Mouse (Mus musculus) forebrain, embryonic 12.5 days (tissue): ENCODE measurements around the gene Nrm. TPM values are rescaled to one million over a fixed set of nuclear protein-coding genes. Genes with fewer than 3 reads are reported as not detected.

Experiments
- ATAC-seq: fragments of 200-750 bp; cut with Nextera tagmentation; 2 replicates; pipeline ENCODE4 v1.8.0; 2017; ENCODE audit warnings: moderate TSS enrichment; ENCODE audit not compliant: low FRiP score
- H3K27ac ChIP-seq: fragments of 300-500 bp; sonication (generic); 2 replicates; pipeline ENCODE4 v1.5.1; 2016; ENCODE audit warnings: mild to moderate bottlenecking
- H3K27me3 ChIP-seq: fragments of 300-500 bp; sonication (generic); 2 replicates; pipeline ENCODE4 v1.6.1; 2016; ENCODE audit warnings: mild to moderate bottlenecking
- H3K36me3 ChIP-seq: fragments of 300-500 bp; sonication (generic); replicated peaks from 2 replicates; pipeline ENCODE4 v1.6.1; 2016; ENCODE audit warnings: mild to moderate bottlenecking
- H3K4me1 ChIP-seq: fragments of 300-500 bp; sonication (generic); 2 replicates; pipeline ENCODE4 v1.6.1; 2016
- H3K4me2 ChIP-seq: fragments of 300-500 bp; sonication (generic); 2 replicates; pipeline ENCODE4 v1.6.1; 2016; ENCODE audit warnings: mild to moderate bottlenecking, moderate library complexity
- H3K4me3 ChIP-seq: fragments of 300-500 bp; sonication (generic); replicated peaks from 2 replicates; pipeline ENCODE4 v1.5.1; 2016; ENCODE audit warnings: mild to moderate bottlenecking
- H3K9ac ChIP-seq: fragments of 300-500 bp; sonication (generic); 2 replicates; pipeline ENCODE4 v1.6.1; 2016; ENCODE audit warnings: mild to moderate bottlenecking
- H3K9me3 ChIP-seq: fragments of 300-500 bp; sonication (generic); 2 replicates; pipeline ENCODE4 v1.6.1; 2016
- WGBS: fragments of 180-500 bp; shearing (Covaris S2); methylation state at CpG from one replicate; pipeline ENCODE4 v1.1.7; 2016; 5-methylcytosine and 5-hydroxymethylcytosine counted together
- microRNA-seq: library from miRNA; unstranded; fragments of <30 nt; microRNA quantifications from one replicate; pipeline ENCODE4, GENCODE M21; 2017
- polyA plus RNA-seq: library from polyadenylated mRNA; unstranded; fragments of >200 nt; fragmentation: Nextera tagmentation; extraction: Ambion mirVana; gene quantifications from 2 replicates; pipeline ENCODE4 v1.2.1, GENCODE M21; 2016

Gene Nrm
- polyA plus RNA-seq, 1 experiment from 2014 or later: 56.2 TPM

- H3K9me3 ChIP-seq: no peaks in the 10 kb centered on the region
- no peaks in the 10 kb centered on the region for H3K27me3 ChIP-seq
- H3K4me2 ChIP-seq: no peak overlapping the region
- H3K36me3 ChIP-seq: peaks cover 93% of the 10 kb centered on the region
- no peak overlapping the region for H3K9ac ChIP-seq
- ATAC-seq: no peak
- H3K4me1 ChIP-seq: peaks cover 7% of the 10 kb centered on the region
- no peak overlapping the region for H3K4me3 ChIP-seq
- 0 out of 2 replicates have a peak overlapping the region, but pooled peaks have one; percentile 8 for H3K27ac ChIP-seq
- WGBS: 92% methylated on average over 9 of the region's 9 CpGs
Observed at GRCm38 (mm10) chr17:35903343-35903991, 42.3 kb downstream of the Nrm start.

- no peak overlapping the region for H3K9ac ChIP-seq
- H3K9me3 ChIP-seq: no peaks in the 10 kb centered on the region
- H3K4me1 ChIP-seq: peaks cover 12% of the 10 kb centered on the region
- 81% methylated on average over 4 of the region's 4 CpGs for WGBS
- ATAC-seq: no peak
- no peak overlapping the region for H3K4me3 ChIP-seq
- peaks cover 90% of the 10 kb centered on the region for H3K36me3 ChIP-seq
- no peaks in the 10 kb centered on the region for H3K27me3 ChIP-seq
- H3K4me2 ChIP-seq: no peak overlapping the region
- H3K27ac ChIP-seq: 0 out of 2 replicates have a peak overlapping the region, but pooled peaks have one; percentile 8
Observed at GRCm38 (mm10) chr17:35903992-35904355, 42.9 kb downstream of the Nrm start.

DNA sequence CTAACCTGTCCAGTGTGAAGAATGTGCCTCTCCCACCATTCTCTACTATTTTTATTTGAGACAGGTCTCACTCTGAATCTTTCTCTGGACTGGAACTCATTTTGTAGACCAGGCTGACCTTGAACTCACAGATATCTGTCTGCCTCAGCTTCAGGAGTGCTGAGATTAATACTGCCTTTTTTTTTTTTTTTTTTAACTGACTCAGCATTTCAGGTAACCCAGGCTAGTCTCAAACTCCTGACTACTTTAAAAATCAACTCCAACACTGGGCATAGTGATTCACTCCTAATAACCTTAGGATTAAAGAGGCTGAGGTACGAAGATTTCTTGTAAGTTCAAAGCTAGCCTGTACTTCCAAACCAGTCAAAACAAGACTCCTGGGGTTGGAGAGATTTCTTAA lies 44.5 kb downstream of the Nrm start:
- no peak overlapping the region for H3K9ac ChIP-seq
- no peaks in the 10 kb centered on the region for H3K27me3 ChIP-seq
- peaks cover 20% of the 10 kb centered on the region for H3K4me1 ChIP-seq
- H3K36me3 ChIP-seq: peaks cover 74% of the 10 kb centered on the region
- no peak overlapping the region for H3K4me3 ChIP-seq
- ATAC-seq: no peak
- H3K9me3 ChIP-seq: no peaks in the 10 kb centered on the region
- H3K4me2 ChIP-seq: no peak overlapping the region
- H3K27ac ChIP-seq: no peak overlapping the region
- WGBS: 94% methylated on average over 1 of the region's 1 CpGs

GRCm38 (mm10) chr17:35907609-35908008 lies 46.5 kb downstream of the Nrm start:
- H3K27me3 ChIP-seq: no peaks in the 10 kb centered on the region
- H3K4me2 ChIP-seq: peak overlapping the region; percentile 95; the same call in 1 of the 2 replicates
- H3K4me3 ChIP-seq: no peak overlapping the region
- no peak overlapping the region for H3K9ac ChIP-seq
- H3K4me1 ChIP-seq: peaks cover 20% of the 10 kb centered on the region
- H3K36me3 ChIP-seq: peaks cover 73% of the 10 kb centered on the region
- no peaks in the 10 kb centered on the region for H3K9me3 ChIP-seq
- ATAC-seq: no peak
- no peak overlapping the region for H3K27ac ChIP-seq
- WGBS: 83% methylated on average over 2 of the region's 2 CpGs

DNA sequence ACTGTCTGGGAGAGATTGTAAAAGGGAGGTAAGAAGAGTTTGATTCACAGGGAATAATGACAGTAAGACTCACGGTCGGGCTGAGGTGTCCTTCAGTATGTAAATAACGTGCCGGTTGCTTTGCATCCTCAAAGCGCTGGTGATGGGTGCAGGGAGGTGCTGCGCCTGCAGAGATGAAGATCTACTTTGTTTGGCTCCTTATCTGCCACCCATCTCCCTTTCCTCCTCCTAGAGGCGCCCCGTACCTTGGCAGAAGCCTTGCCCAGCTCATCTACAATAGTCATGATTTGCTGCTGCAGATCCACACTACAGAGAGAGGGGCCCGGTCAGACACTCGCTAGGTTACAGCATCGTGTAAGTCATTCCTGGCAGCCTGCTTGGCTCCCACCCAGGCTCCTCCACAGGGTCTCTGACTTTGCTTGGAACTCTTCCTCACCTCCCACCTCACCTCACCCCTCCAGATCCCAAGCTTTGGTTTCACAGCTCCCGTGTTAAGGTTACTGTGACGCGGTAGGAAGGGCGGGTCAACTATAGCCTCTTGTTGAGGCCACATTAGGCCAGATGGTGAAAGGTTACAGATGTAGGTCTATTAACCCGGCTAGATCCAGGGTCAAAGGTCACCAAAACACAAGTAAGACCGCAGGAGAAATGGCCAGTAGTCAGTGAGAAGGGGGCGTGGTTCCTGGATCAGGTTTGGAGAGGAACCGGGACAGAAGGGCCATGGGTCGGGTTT lies 48.2 kb downstream of the Nrm start:
- peak; percentile 24; the same call in 1 of the 2 replicates for ATAC-seq
- H3K27me3 ChIP-seq: no peaks in the 10 kb centered on the region
- H3K9me3 ChIP-seq: no peaks in the 10 kb centered on the region
- peak overlapping the region; percentile 83 for H3K9ac ChIP-seq
- H3K36me3 ChIP-seq: peaks cover 68% of the 10 kb centered on the region
- H3K4me2 ChIP-seq: peak overlapping the region; percentile 95
- H3K4me3 ChIP-seq: peak overlapping the region; percentile 74
- 29% methylated on average over 20 of the region's 20 CpGs for WGBS
- H3K27ac ChIP-seq: peak overlapping the region; percentile 78
- H3K4me1 ChIP-seq: peaks cover 20% of the 10 kb centered on the region

- Histone ChIP-seq H3K36me3 (peaks cover 64% of the 10 kb centered on the region), H3K4me2 (peak within 1 kb of the TSS; percentile 95), H3K27ac (peak within 1 kb of the TSS; percentile 78), H3K4me1 (peaks cover 20% of the 10 kb centered on the region), H3K27me3 (no peaks in the 10 kb centered on the region), H3K9ac (peak within 1 kb of the TSS; percentile 83), H3K9me3 (no peaks in the 10 kb centered on the region), H3K4me3 (peak within 1 kb of the TSS; percentile 74)
- 5% methylated on average over 25 of the region's 25 CpGs for WGBS
- peak; percentile 93 for ATAC-seq
Observed at GRCm38 (mm10) chr17:35909919-35910369, 48.8 kb downstream of the Nrm start, which contains the start of gene Atat1. TSS of gene Atat1 (minus strand) at chr17:35910075.

GRCm38 (mm10) chr17:35914975-35915374 lies 53.9 kb downstream of the Nrm start:
- Histone ChIP-seq H3K4me1 (peaks cover 17% of the 10 kb centered on the region), H3K27ac (no peak overlapping the region), H3K27me3 (no peaks in the 10 kb centered on the region), H3K4me2 (peak overlapping the region; percentile 72), H3K9ac (no peak overlapping the region), H3K4me3 (no peak overlapping the region; the same call in 1 of the 2 replicates), H3K9me3 (no peaks in the 10 kb centered on the region), H3K36me3 (peaks cover 34% of the 10 kb centered on the region)
- 86% methylated on average over 6 of the region's 6 CpGs for WGBS
- ATAC-seq: no peak

Small RNA genes within 50 kb of the gene (microRNA-seq; reads per million reads assigned to microRNA genes)
- gene Gm28033: 0.97 reads per million

Other genes starting within 250 kb of the Nrm start
- gene Gm9573, start 234.7 kb upstream of the Nrm start, polyA plus RNA-seq: not detected in 2 replicates
- gene Mucl3, start 217.6 kb upstream of the Nrm start, polyA plus RNA-seq: 0.09 TPM in 1 of 2 replicates, not detected in the other
- 16.8 and 22.3 TPM in 2 replicates for gene Vars2, start 193.7 kb upstream of the Nrm start, polyA plus RNA-seq
- gene Gtf2h4, start 187.6 kb upstream of the Nrm start, polyA plus RNA-seq: 39.0 and 40.7 TPM in 2 replicates
- 176 and 185 TPM in 2 replicates for gene Ddr1, start 156.7 kb upstream of the Nrm start, polyA plus RNA-seq
- gene Ier3, start 39.6 kb upstream of the Nrm start, polyA plus RNA-seq: 4.9 and 5.3 TPM in 2 replicates
- gene Flot1, start 38.1 kb upstream of the Nrm start, polyA plus RNA-seq: 53.7 and 56.0 TPM in 2 replicates
- gene Tubb5, start 23.0 kb upstream of the Nrm start, polyA plus RNA-seq: 1,541 and 1,619 TPM in 2 replicates
- gene Mdc1, start 19.8 kb upstream of the Nrm start, polyA plus RNA-seq: 22.3 and 26.1 TPM in 2 replicates
- 23.7 and 24.3 TPM in 2 replicates for gene Ppp1r18, start 4.3 kb downstream of the Nrm start, polyA plus RNA-seq
- gene Dhx16, start 18.5 kb downstream of the Nrm start, polyA plus RNA-seq: 48.0 and 54.8 TPM in 2 replicates
- gene 2310061I04Rik, start 36.1 kb downstream of the Nrm start, polyA plus RNA-seq: 26.7 and 29.4 TPM in 2 replicates
- gene Atat1, start 48.8 kb downstream of the Nrm start, polyA plus RNA-seq: 277 and 280 TPM in 2 replicates
- gene Mrps18b, start 55.1 kb downstream of the Nrm start, polyA plus RNA-seq: 56.2 and 56.6 TPM in 2 replicates
- gene Ppp1r10, start 55.1 kb downstream of the Nrm start, polyA plus RNA-seq: 65.4 and 70.4 TPM in 2 replicates
- gene Abcf1, start 108.4 kb downstream of the Nrm start, polyA plus RNA-seq: 117 and 118 TPM in 2 replicates
- 57.9 and 58.4 TPM in 2 replicates for gene Gnl1, start 118.5 kb downstream of the Nrm start, polyA plus RNA-seq
- 52.1 and 56.8 TPM in 2 replicates for gene Prr3, start 118.9 kb downstream of the Nrm start, polyA plus RNA-seq
- 4.6 and 5.3 TPM in 2 replicates for gene H2-T24, start 159.2 kb downstream of the Nrm start, polyA plus RNA-seq
- 4.8 and 5.5 TPM in 2 replicates for gene H2-T23, start 171.5 kb downstream of the Nrm start, polyA plus RNA-seq
- 5.2 and 5.4 TPM in 2 replicates for gene H2-T22, start 181.4 kb downstream of the Nrm start, polyA plus RNA-seq
- gene Gm6034, start 181.6 kb downstream of the Nrm start, polyA plus RNA-seq: not detected in 2 replicates
- not detected in 2 replicates for gene Gm11127, start 197.1 kb downstream of the Nrm start, polyA plus RNA-seq